Mouse (Mus musculus): ENCODE results near the gene Mfsd4a. TPM values are rescaled to one million over a fixed set of nuclear protein-coding genes. Genes with fewer than 3 reads are reported as not detected.

Mfsd4a gene
- total and polyA plus RNA-seq, 2 experiments, result 0.09 to 0.12 TPM

DNA sequence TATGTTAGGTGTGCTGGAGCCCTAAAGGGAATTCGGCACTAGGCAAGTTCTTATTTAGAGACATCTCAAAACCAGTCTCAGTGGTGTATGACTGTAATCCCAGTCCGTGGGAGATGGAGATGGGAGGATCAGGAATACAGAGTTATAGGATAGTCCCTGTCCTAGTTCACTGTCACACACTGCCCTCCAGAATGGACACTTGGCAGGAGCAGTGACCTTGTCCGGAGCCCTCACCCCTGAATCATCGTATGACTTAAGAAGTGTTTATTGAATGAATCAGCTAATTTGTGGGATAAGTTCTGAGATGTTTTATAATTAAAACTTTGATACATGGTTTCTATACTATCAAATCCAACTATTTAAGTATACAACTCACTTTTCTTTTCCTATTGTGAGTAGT lies 4.8 kb downstream of the Mfsd4a start:
- DNase-seq (ENCODE audit: extremely low read depth, low read depth, low spot score), result no peak
- 0 out of 2 replicates have a peak, but pooled peaks cover 2% of the 10 kb centered on the region for H3K4me1 ChIP-seq (ENCODE audit: control insufficient read depth, insufficient read depth, low read length)
- H3K27me3 ChIP-seq (ENCODE audit: control insufficient read depth, insufficient read depth, low read length), result 0 out of 2 replicates have a peak, but pooled peaks cover 4% of the 10 kb centered on the region
- TF ChIP-seq POLR2A (IDR thresholded peaks at IDR 0.05; ENCODE audit: extremely low read depth, insufficient read depth, low read length), result no peak
- no peak for TF ChIP-seq CTCF (IDR thresholded peaks at IDR 0.05; ENCODE audit: low read depth, low read length)
- WGBS, result 70% methylated on average over 4 of the region's 4 CpGs
- H3K9ac ChIP-seq (ENCODE audit: low read depth, low read length), result no peak overlapping the region
- no peak overlapping the region for H3K27ac ChIP-seq (replicated peaks; ENCODE audit: insufficient read depth, low read depth, low read length)
- no peak overlapping the region for H3K4me3 ChIP-seq (ENCODE audit: insufficient read depth, low read depth, low read length)
- no peaks in the 10 kb centered on the region for H3K79me2 ChIP-seq (ENCODE audit: control insufficient read depth, insufficient read depth, low read length)
- no peaks in the 10 kb centered on the region for H3K36me3 ChIP-seq (ENCODE audit: control insufficient read depth, insufficient read depth, low read length)

DNA sequence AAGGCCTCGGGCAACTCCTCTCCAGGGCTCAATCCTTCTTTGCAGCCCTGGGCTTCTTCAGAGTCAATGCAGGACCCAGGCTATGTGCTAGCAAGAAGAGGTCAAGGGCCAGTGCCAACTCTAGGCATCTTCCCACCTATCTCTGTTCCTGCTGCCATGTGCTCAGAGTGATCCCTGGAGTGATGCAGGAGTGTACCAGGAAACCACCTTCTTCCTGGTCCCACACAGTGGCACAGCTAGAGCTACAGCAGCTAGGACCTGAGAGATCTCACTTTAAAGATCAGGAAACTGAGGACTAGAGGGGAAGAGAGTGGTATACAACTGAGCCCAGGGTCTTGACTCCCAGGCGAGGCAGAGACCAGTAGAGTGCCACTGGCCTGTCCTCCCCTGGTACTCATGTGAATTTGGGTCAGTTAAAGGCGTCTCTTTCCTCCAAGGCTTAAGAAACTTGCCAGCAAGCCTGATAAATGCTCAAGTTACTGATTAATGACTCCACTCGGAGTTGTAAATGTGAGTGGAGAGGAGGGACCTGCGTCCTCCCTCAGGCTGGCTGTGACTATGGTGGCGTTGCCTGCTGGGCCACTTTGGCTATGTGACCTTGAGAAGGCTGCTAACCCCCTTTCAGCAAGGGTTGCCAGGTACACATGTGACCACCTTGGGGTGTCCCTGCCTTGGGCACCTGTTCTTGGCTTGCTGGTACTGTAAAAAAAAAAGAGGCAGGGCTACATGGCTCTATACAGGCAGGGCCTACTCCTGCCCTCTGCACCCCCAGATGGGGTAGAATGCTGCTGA lies 5.9 kb downstream of the Mfsd4a start:
- Histone ChIP-seq H3K27me3 (ENCODE audit: control insufficient read depth, insufficient read depth, low read length) (no peaks in the 10 kb centered on the region), H3K79me2 (ENCODE audit: control insufficient read depth, insufficient read depth, low read length) (no peaks in the 10 kb centered on the region), H3K9ac (ENCODE audit: low read depth, low read length) (no peak overlapping the region), H3K4me3 (ENCODE audit: insufficient read depth, low read depth, low read length) (no peak overlapping the region), H3K27ac (replicated peaks; ENCODE audit: insufficient read depth, low read depth, low read length) (no peak overlapping the region), H3K36me3 (ENCODE audit: control insufficient read depth, insufficient read depth, low read length) (no peaks in the 10 kb centered on the region), H3K4me1 (ENCODE audit: control insufficient read depth, insufficient read depth, low read length) (no peaks in the 10 kb centered on the region)
- DNase-seq (ENCODE audit: extremely low read depth, low read depth, low spot score), result no peak
- 63% methylated on average over 6 of the region's 6 CpGs for WGBS
- TF ChIP-seq CTCF (IDR thresholded peaks at IDR 0.05; ENCODE audit: low read depth, low read length) (no peak), POLR2A (IDR thresholded peaks at IDR 0.05; ENCODE audit: extremely low read depth, insufficient read depth, low read length) (no peak)

- H3K4me3 ChIP-seq (ENCODE audit: insufficient read depth, low read depth, low read length), result no peak overlapping the region
- H3K27ac ChIP-seq (replicated peaks; ENCODE audit: insufficient read depth, low read depth, low read length), result no peak overlapping the region
- H3K9ac ChIP-seq (ENCODE audit: low read depth, low read length), result no peak overlapping the region
- no peaks in the 10 kb centered on the region for H3K79me2 ChIP-seq (ENCODE audit: control insufficient read depth, insufficient read depth, low read length)
- H3K36me3 ChIP-seq (ENCODE audit: control insufficient read depth, insufficient read depth, low read length), result no peaks in the 10 kb centered on the region
- no peaks in the 10 kb centered on the region for H3K4me1 ChIP-seq (ENCODE audit: control insufficient read depth, insufficient read depth, low read length)
- WGBS, result 60% methylated on average over 7 of the region's 7 CpGs
- no peak for TF ChIP-seq CTCF (IDR thresholded peaks at IDR 0.05; ENCODE audit: low read depth, low read length)
- no peaks in the 10 kb centered on the region for H3K27me3 ChIP-seq (ENCODE audit: control insufficient read depth, insufficient read depth, low read length)
- no peak for DNase-seq (ENCODE audit: extremely low read depth, low read depth, low spot score)
Measured at GRCm38 (mm10) chr1:132060036-132060769, 7.7 kb downstream of the Mfsd4a start.

DNA sequence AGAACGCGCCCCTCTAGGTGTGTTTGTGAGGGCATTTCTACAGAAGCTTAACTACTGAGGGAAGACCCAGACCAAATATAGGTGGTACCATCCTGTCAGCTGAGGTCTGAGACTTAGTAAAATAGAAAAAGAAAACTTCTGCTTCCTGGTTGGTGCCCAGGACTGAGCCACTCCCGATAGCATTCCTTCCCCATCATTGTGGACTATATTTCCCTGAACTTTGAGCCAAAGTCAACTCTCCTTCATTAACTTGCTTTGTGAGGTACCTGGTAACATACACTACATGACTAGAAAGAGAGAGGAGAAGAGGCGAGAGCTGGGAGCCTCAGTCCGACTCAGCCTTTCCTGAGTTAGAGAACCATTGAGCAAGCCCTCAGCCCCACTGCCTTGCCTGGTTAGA lies 9.3 kb downstream of the Mfsd4a start:
- Histone ChIP-seq H3K27ac (replicated peaks; ENCODE audit: insufficient read depth, low read depth, low read length) (no peak overlapping the region), H3K27me3 (ENCODE audit: control insufficient read depth, insufficient read depth, low read length) (no peaks in the 10 kb centered on the region), H3K4me3 (ENCODE audit: insufficient read depth, low read depth, low read length) (no peak overlapping the region), H3K79me2 (ENCODE audit: control insufficient read depth, insufficient read depth, low read length) (no peaks in the 10 kb centered on the region), H3K36me3 (ENCODE audit: control insufficient read depth, insufficient read depth, low read length) (no peaks in the 10 kb centered on the region), H3K4me1 (ENCODE audit: control insufficient read depth, insufficient read depth, low read length) (no peaks in the 10 kb centered on the region), H3K9ac (ENCODE audit: low read depth, low read length) (no peak overlapping the region)
- no peak for DNase-seq (ENCODE audit: extremely low read depth, low read depth, low spot score)
- 84% methylated on average over 5 of the region's 5 CpGs for WGBS
- TF ChIP-seq CTCF (IDR thresholded peaks at IDR 0.05; ENCODE audit: low read depth, low read length), result no peak
- no peak for TF ChIP-seq POLR2A (IDR thresholded peaks at IDR 0.05; ENCODE audit: extremely low read depth, insufficient read depth, low read length)

DNA sequence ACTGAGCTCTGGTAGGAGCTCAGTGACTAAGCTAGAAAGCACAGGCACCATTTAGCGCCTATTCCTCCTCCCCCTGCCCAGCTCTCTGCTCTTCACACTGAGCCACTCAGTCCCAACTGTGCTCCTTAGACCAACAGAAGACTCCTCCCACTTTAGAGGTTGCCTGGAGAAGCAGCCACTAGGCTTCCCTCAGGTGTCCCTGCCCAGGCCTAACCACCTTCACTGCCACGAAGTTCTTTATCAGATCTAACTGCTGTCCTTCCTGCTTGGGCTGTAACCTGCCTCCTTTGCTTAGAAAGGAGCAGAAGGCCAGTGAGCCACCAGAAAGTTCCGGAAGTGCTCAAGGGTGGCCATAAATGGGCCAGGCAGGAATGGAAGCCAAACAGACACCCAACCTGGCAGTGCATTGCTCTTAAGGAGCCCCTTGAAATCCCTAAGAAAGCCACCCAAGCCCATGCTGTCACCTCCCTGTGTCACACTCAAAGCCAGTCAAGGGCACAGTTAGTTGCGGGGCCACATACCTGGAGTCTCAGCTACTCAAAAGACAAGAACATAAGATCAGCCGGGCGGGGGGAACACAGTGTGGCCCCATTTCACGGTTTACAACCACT lies 12.7 kb downstream of the Mfsd4a start:
- no peaks in the 10 kb centered on the region for H3K27me3 ChIP-seq (ENCODE audit: control insufficient read depth, insufficient read depth, low read length)
- H3K4me3 ChIP-seq (ENCODE audit: insufficient read depth, low read depth, low read length), result no peak overlapping the region
- no peaks in the 10 kb centered on the region for H3K79me2 ChIP-seq (ENCODE audit: control insufficient read depth, insufficient read depth, low read length)
- 82% methylated on average over 7 of the region's 7 CpGs for WGBS
- H3K27ac ChIP-seq (replicated peaks; ENCODE audit: insufficient read depth, low read depth, low read length), result no peak overlapping the region
- no peak for TF ChIP-seq CTCF (IDR thresholded peaks at IDR 0.05; ENCODE audit: low read depth, low read length)
- TF ChIP-seq POLR2A (IDR thresholded peaks at IDR 0.05; ENCODE audit: extremely low read depth, insufficient read depth, low read length), result no peak
- H3K9ac ChIP-seq (ENCODE audit: low read depth, low read length), result no peak overlapping the region
- no peaks in the 10 kb centered on the region for H3K36me3 ChIP-seq (ENCODE audit: control insufficient read depth, insufficient read depth, low read length)
- DNase-seq (ENCODE audit: extremely low read depth, low read depth, low spot score), result no peak
- H3K4me1 ChIP-seq (ENCODE audit: control insufficient read depth, insufficient read depth, low read length), result no peaks in the 10 kb centered on the region
